8 mouse cellular contexts compared by ENCODE assay signal in genomic region chr5:77354361-77354787, GRCm38 (mm10). TPM values are rescaled to one million over a fixed set of nuclear protein-coding genes. Genes with fewer than 3 reads are reported as not detected.
DNase-seq lines count a peak whose midpoint lies in the region; ATAC-seq and TF ChIP-seq lines count a peak whose summit lies in the region.

No protein-coding gene starts in this region.

- H3K36me3 ChIP-seq in hindbrain, postnatal 0 days (ENCODE audit: insufficient read depth, low read length), result peaks cover 12% of the 10 kb centered on the region; the same call in 1 of the 2 replicates

- peak; percentile 53 for DNase-seq in WW6 (ENCODE audit: low read depth, low spot score)
- peak; percentile 81 to 86 for DNase-seq in cerebellum, postnatal 36 days
- peak; percentile 88 for DNase-seq in gastrocnemius, adult 2 months
- DNase-seq in hindbrain, postnatal 0 days (ENCODE audit: low spot score), result peak; percentile 93
- DNase-seq in left cerebral cortex, adult 18-20 months (ENCODE audit: low spot score in 2 of 2), result peak; percentile 90 to 93
- DNase-seq in lung, postnatal 4 days, result peak; percentile 84 to 89
- peak; percentile 72 for DNase-seq in retina, postnatal 7 days (ENCODE audit: low read depth, low spot score)
- DNase-seq in urinary bladder, adult 2 months (ENCODE audit: low spot score), result peak; percentile 83

- WGBS in hindbrain, postnatal 0 days, result 4% methylated on average over 16 of the region's 16 CpGs

- H3K4me1 ChIP-seq in hindbrain, postnatal 0 days (ENCODE audit: insufficient read depth, low read length), result no peaks in the 10 kb centered on the region

- intact Hi-C loops in gastrocnemius, adult 2 months (cut with DNase I), result loop anchor here (1.0 to 2.0 kb wide), 2 partner anchors 49 to 110 kb away; no protein-coding TSS in a partner anchor

- peak overlapping the region; percentile 55 for H3K4me2 ChIP-seq in hindbrain, postnatal 0 days (ENCODE audit: low read depth, low read length)

- no peak overlapping the region for H3K9ac ChIP-seq in hindbrain, postnatal 0 days (replicated peaks; ENCODE audit: low read length)

- peak overlapping the region; percentile 54 for H3K4me3 ChIP-seq in gastrocnemius, adult 2 months
- peak overlapping the region; percentile 25 for H3K4me3 ChIP-seq in hindbrain, postnatal 0 days (ENCODE audit: low read length)

- H3K27me3 ChIP-seq in hindbrain, postnatal 0 days (ENCODE audit: insufficient read depth, low read length), result no peaks in the 10 kb centered on the region

- TF ChIP-seq CTCF in gastrocnemius, adult 2 months (IDR thresholded peaks at IDR 0.05), result no peak; the same call in 1 of the 2 replicates
- peak; percentile 99 for TF ChIP-seq CTCF in hindbrain, postnatal 0 days (IDR thresholded peaks at IDR 0.05; ENCODE audit: low read depth)

- peak; percentile 78 for ATAC-seq in hindbrain, postnatal 0 days

- H3K9me3 ChIP-seq in hindbrain, postnatal 0 days (ENCODE audit: low read length), result no peaks in the 10 kb centered on the region

- H3K27ac ChIP-seq in gastrocnemius, adult 2 months, result peak overlapping the region; percentile 88
- no peak overlapping the region for H3K27ac ChIP-seq in hindbrain, postnatal 0 days

RNA-seq across cellular contexts. Expression of gene Polr2b, which starts 44.4 kb away (rescaled TPM):
- 10 to 100 TPM; 26.3 to 30.2 TPM for total RNA-seq in gastrocnemius, adult 2 months (2021)
- total RNA-seq in hindbrain, postnatal 0 days (2014; rRNA removed), result 46.4 and 61.0 TPM in 2 replicates
- 48.8 and 50.9 TPM in 2 replicates for polyA plus RNA-seq in hindbrain, postnatal 0 days (2015; fragmentation: Nextera tagmentation; extraction: Ambion mirVana)
- 10 to 100 TPM; 44.0 to 45.3 TPM for total RNA-seq in left cerebral cortex, adult 18-20 months (2021)
- polyA plus RNA-seq in urinary bladder, adult 2 months (2012; rRNA removed), result 30.9 and 32.3 TPM in 2 replicates

RNA-seq across cellular contexts. Expression of gene Noa1, which starts 44.5 kb away (rescaled TPM):
- total RNA-seq in gastrocnemius, adult 2 months (2021), result 10 to 100 TPM; 12.8 to 20.4 TPM
- total RNA-seq in hindbrain, postnatal 0 days (2014; rRNA removed), result 16.3 and 18.7 TPM in 2 replicates
- 33.3 and 34.7 TPM in 2 replicates for polyA plus RNA-seq in hindbrain, postnatal 0 days (2015; fragmentation: Nextera tagmentation; extraction: Ambion mirVana)
- 10 to 100 TPM; 21.2 to 23.1 TPM for total RNA-seq in left cerebral cortex, adult 18-20 months (2021)
- 13.3 TPM in 2 replicates for polyA plus RNA-seq in urinary bladder, adult 2 months (2012; rRNA removed)

RNA-seq across cellular contexts. Expression of gene Igfbp7, which starts 53.5 kb away (rescaled TPM):
- total RNA-seq in gastrocnemius, adult 2 months (2021), result 10 to 100 TPM; 63.6 to 92.5 TPM
- 45.7 and 59.6 TPM in 2 replicates for total RNA-seq in hindbrain, postnatal 0 days (2014; rRNA removed)
- polyA plus RNA-seq in hindbrain, postnatal 0 days (2015; fragmentation: Nextera tagmentation; extraction: Ambion mirVana), result 99.3 and 111 TPM in 2 replicates
- total RNA-seq in left cerebral cortex, adult 18-20 months (2021), result 10 to 100 TPM; 36.1 to 38.5 TPM
- 1,512 and 1,720 TPM in 2 replicates for polyA plus RNA-seq in urinary bladder, adult 2 months (2012; rRNA removed)
